Mouse (Mus musculus) ES-Bruce4 (cell line): Measurements from ENCODE around the gene Atrx.

ENCODE experiments used
- CTCF ChIP-seq: IDR thresholded peaks from one replicate; pipeline ENCODE4 v1.8.1; 2011; ENCODE audit warnings: low read depth, low read length
- EP300 ChIP-seq: IDR thresholded peaks from 2 replicates; pipeline ENCODE4 v1.6.1; 2011; ENCODE audit warnings: low read depth, low read length; ENCODE audit not compliant: insufficient read depth
- POLR2A ChIP-seq: IDR thresholded peaks from one replicate; pipeline ENCODE4 v1.8.1; 2011; ENCODE audit warnings: low read length; ENCODE audit not compliant: insufficient read depth

DNA sequence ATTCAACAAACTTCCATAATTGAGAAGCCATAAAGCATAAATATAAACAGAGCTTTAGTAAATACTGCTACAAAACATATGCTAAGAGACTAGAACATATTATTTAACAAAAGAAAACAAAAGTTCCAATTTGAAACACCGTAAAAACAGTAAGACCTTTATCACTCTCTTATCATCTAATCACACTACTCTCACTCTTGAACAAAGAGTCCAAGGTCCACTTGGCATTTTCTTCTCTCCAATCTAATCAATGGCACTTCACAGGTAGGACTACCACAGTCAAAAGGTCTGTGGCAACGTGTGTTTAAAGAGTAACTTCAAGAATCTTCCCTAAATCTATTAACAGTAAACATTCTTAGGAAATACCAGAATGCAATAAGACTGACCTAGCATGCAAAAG is 42.3 kb downstream of the Atrx start:
- TF ChIP-seq CTCF (no peak), POLR2A (no peak), EP300 (no peak)
